Mouse (Mus musculus): Measurements from ENCODE around the gene Tpi1.
A peak's percentile ranks its signal among the peaks of the same experiment; 100 is the strongest.
"Not testable (repeated sequence)": the region's sequence is repeated elsewhere in the genome, so short reads cannot be mapped to it uniquely, and the experiment has no call there.

The Tpi1 gene

GRCm38 (mm10) chr6:124831199-124831598 is 17.1 kb upstream of the Tpi1 start:
- DNase-seq (ENCODE audit: low spot score), result not testable (repeated sequence)

GRCm38 (mm10) chr6:124829799-124830700 is 16.0 kb upstream of the Tpi1 start:
- DNase-seq (ENCODE audit: low spot score), result peak; percentile 91

- peak; percentile 98 for DNase-seq (ENCODE audit: low spot score)
These were observed 15.0 kb upstream of the Tpi1 start, which contains the start of the genes Usp5 and Cdca3 for GRCm38 (mm10) chr6:124828868-124829798. Usp5 (minus strand) TSS chr6:124829484. Cdca3 (plus strand) TSS chr6:124829547.

GRCm38 (mm10) chr6:124828101-124828592 is 14.1 kb upstream of the Tpi1 start:
- no peak for DNase-seq (ENCODE audit: low spot score)

- DNase-seq (ENCODE audit: low spot score), result no peak
These were observed 8.0 kb upstream of the Tpi1 start for GRCm38 (mm10) chr6:124822049-124822448.

- no peak for DNase-seq (ENCODE audit: low spot score)
These were observed 6.8 kb upstream of the Tpi1 start for GRCm38 (mm10) chr6:124820891-124821290.

GRCm38 (mm10) chr6:124817971-124818370 is 3.9 kb upstream of the Tpi1 start:
- no peak for DNase-seq (ENCODE audit: low spot score)

GRCm38 (mm10) chr6:124817563-124817962 is 3.5 kb upstream of the Tpi1 start:
- DNase-seq (ENCODE audit: low spot score), result no peak

- DNase-seq (ENCODE audit: low spot score), result no peak
These were observed 3.0 kb upstream of the Tpi1 start for GRCm38 (mm10) chr6:124817125-124817524.

- no peak for DNase-seq (ENCODE audit: low spot score)
These were observed 2.5 kb upstream of the Tpi1 start for GRCm38 (mm10) chr6:124816611-124817010.

GRCm38 (mm10) chr6:124814858-124815774 is 1.0 kb upstream of the Tpi1 start:
- DNase-seq (ENCODE audit: low spot score), result no peak

- no peak for DNase-seq (ENCODE audit: low spot score)
These were observed 352 bp upstream of the Tpi1 start for GRCm38 (mm10) chr6:124814448-124814847.

GRCm38 (mm10) chr6:124813496-124813895 is 600 bp downstream of the Tpi1 start:
- no peak for DNase-seq (ENCODE audit: low spot score)

GRCm38 (mm10) chr6:124812848-124813247 is 1.2 kb downstream of the Tpi1 start:
- no peak for DNase-seq (ENCODE audit: low spot score)

GRCm38 (mm10) chr6:124811701-124812560 is 2.2 kb downstream of the Tpi1 start:
- DNase-seq (ENCODE audit: low spot score), result no peak

GRCm38 (mm10) chr6:124811403-124811665 is 2.8 kb downstream of the Tpi1 start:
- DNase-seq (ENCODE audit: low spot score), result no peak

GRCm38 (mm10) chr6:124810566-124811402 is 3.3 kb downstream of the Tpi1 start:
- DNase-seq (ENCODE audit: low spot score), result not testable (repeated sequence)

GRCm38 (mm10) chr6:124809775-124810538 is 4.1 kb downstream of the Tpi1 start:
- DNase-seq (ENCODE audit: low spot score), result no peak

All from layer of hippocampus, adult 9-10 months (tissue).